Mouse (Mus musculus) layer of hippocampus, postnatal 14 days (tissue): ENCODE measurements around the gene Tor2a. TPM values are rescaled to one million over a fixed set of nuclear protein-coding genes. Genes with fewer than 3 reads are reported as not detected.

ENCODE experiments used
- DNase-seq, 2 experiments: peaks; one replicate each; pipeline ENCODE4 v3.0.0; 2021 to 2022; ENCODE audit warnings: low spot score in 2 of 2, mixed read lengths in 1 of 2
- microRNA-seq, 2 experiments: library from miRNA; unstranded; fragments of <30 nt; microRNA quantifications; one replicate each; pipeline ENCODE4 v1.2.0; 2021
- total RNA-seq, 2 experiments: library from RNA; stranded (reverse); gene quantifications; 2 replicates each; pipeline ENCODE4 v1.2.3; 2021

Gene Tor2a
- total RNA-seq, 2 experiments from 2014 or later = 29.7 to 31.2 TPM

DNA sequence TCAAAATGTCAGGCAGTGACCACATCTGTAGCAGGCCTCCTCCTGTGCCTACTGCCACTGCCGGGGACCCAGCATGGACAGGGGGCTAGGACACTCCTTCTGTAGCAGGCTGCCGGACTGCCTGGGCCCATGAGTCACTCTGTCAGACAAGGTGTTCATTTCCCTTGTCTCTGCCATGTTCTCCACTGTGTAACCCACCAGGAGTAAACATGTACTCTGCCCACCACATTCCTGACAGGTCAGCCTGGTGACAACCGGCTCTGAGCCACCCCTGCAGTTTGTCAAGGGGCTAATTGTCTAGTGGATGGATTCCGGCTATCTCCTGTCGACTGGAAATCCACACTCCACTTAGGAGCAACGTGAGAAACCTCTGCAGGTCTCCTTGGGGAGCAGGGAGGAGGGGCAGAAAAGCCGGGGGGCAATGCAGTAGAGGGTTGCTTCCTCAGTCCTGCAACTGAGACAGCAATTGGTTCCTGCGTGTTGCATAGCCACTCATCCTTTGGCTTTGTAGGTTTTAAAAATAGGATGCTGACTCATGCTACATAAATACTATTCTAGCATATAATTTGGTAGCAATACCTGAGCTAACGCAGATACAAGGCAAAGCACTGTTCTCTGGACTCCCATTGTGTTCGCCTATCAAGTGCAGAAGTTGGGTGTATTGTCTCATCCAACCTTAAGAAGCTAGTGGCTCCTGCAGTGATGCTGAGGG is 41.4 kb downstream of the Tor2a start:
- DNase-seq = no peak

DNA sequence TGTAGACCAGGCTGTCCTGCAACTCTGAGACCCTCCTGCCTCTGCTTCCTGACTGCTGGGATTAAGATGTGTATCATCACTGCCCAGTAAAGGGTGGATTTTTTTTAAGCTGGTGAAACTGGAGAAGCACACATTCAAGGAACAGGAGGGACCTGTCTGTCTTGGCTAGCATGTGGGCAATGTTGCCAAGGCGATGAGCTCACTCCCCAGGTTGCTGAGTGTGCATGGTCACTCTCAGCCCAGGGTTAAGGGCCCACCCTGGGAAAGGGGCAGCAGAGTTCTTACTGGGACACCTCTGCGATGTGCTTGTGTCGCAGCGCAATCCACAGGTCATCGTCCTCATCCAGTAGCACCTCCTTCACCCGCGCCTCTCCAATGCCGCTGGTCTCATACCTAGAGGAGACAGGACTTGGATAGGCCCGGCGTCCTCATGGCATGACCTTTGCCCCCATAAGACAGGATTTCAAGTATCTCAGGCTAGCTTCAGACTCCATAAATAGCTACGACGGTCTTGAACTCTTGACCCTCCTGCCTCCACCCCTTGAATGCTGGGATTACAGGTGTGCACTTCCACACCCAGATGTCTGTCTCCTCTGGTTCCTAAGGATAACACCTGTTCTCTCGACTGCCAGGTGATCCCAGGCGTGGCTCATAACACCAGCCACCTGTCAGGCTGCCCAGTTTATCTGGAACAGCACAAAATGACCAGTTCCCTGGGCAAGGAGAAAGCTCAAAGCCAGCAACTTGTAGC is 52.0 kb downstream of the Tor2a start:
- no peak for DNase-seq

Small RNA genes within 50 kb of the gene (microRNA-seq; reads per million reads assigned to microRNA genes)
- gene Mir2861 (0 to 0.28 reads per million in 2 experiments), gene Mir3960 (0 reads per million in 2 experiments)

Other genes starting within 250 kb of the Tor2a start
- 10 to 100 TPM; 50.2 to 52.9 TPM for gene Fam102a, start 221.9 kb upstream of the Tor2a start, total RNA-seq
- gene Dpm2, start 186.4 kb upstream of the Tor2a start, total RNA-seq = 10 to 100 TPM; 78.8 to 90.1 TPM
- 1 to 10 TPM; 4.4 to 7.2 TPM for gene Pip5kl1, start 182.4 kb upstream of the Tor2a start, total RNA-seq
- under 1 TPM; 0.44 to 0.93 TPM for gene 9430097D07Rik, start 181.6 kb upstream of the Tor2a start, total RNA-seq
- 10 to 100 TPM; 41.7 to 42.1 TPM for gene St6galnac4, start 170.1 kb upstream of the Tor2a start, total RNA-seq
- gene St6galnac6, start 157.5 kb upstream of the Tor2a start, total RNA-seq = 100 to 1,000 TPM in 1 of 2 experiments, 10 to 100 TPM in 1; 99.0 to 106 TPM
- gene Ak1, start 135.5 kb upstream of the Tor2a start, total RNA-seq = 100 to 1,000 TPM; 124 to 125 TPM
- 10 to 100 TPM; 27.0 to 28.8 TPM for gene Eng, start 110.6 kb upstream of the Tor2a start, total RNA-seq
- gene Fpgs, start 53.1 kb upstream of the Tor2a start, total RNA-seq = 10 to 100 TPM; 11.6 to 13.0 TPM
- gene Cdk9, start 44.2 kb upstream of the Tor2a start, total RNA-seq = 10 to 100 TPM; 88.8 to 91.1 TPM
- 10 to 100 TPM; 31.4 to 33.2 TPM for gene Sh2d3c, start 36.2 kb upstream of the Tor2a start, total RNA-seq
- gene 6330409D20Rik, start 16.2 kb upstream of the Tor2a start, total RNA-seq = 1 to 10 TPM; 2.8 to 2.9 TPM
- 1 to 10 TPM in 1 of 2 experiments, under 1 TPM in 1; 0.33 to 1.6 TPM for gene Ttc16, start 18.4 kb downstream of the Tor2a start, total RNA-seq
- gene Ptrh1, start 18.6 kb downstream of the Tor2a start, total RNA-seq = 1 to 10 TPM; 7.1 to 8.6 TPM
- gene Cfap157, start 27.2 kb downstream of the Tor2a start, total RNA-seq = 1 to 10 TPM in 1 of 2 experiments, under 1 TPM in 1; 0.21 to 1.2 TPM
- 100 to 1,000 TPM; 601 to 619 TPM for gene Stxbp1, start 90.0 kb downstream of the Tor2a start, total RNA-seq
- gene Fam129b, start 118.9 kb downstream of the Tor2a start, total RNA-seq = 10 to 100 TPM; 15.2 to 18.7 TPM
- gene Rpl12, start 204.3 kb downstream of the Tor2a start, total RNA-seq = 100 to 1,000 TPM; 120 to 122 TPM
- gene Lrsam1, start 204.4 kb downstream of the Tor2a start, total RNA-seq = 10 to 100 TPM; 33.9 to 38.2 TPM
- gene Slc2a8, start 224.8 kb downstream of the Tor2a start, total RNA-seq = 10 to 100 TPM; 24.0 to 25.4 TPM